Mouse (Mus musculus) yolk sac, embryonic 10.5 days (tissue): ENCODE data around the gene Med22.

Experiments used
- DNase-seq: peaks from one replicate; pipeline ENCODE4 v3.0.0-alpha.2; 2017; ENCODE audit warnings: low spot score

The Med22 gene

DNA sequence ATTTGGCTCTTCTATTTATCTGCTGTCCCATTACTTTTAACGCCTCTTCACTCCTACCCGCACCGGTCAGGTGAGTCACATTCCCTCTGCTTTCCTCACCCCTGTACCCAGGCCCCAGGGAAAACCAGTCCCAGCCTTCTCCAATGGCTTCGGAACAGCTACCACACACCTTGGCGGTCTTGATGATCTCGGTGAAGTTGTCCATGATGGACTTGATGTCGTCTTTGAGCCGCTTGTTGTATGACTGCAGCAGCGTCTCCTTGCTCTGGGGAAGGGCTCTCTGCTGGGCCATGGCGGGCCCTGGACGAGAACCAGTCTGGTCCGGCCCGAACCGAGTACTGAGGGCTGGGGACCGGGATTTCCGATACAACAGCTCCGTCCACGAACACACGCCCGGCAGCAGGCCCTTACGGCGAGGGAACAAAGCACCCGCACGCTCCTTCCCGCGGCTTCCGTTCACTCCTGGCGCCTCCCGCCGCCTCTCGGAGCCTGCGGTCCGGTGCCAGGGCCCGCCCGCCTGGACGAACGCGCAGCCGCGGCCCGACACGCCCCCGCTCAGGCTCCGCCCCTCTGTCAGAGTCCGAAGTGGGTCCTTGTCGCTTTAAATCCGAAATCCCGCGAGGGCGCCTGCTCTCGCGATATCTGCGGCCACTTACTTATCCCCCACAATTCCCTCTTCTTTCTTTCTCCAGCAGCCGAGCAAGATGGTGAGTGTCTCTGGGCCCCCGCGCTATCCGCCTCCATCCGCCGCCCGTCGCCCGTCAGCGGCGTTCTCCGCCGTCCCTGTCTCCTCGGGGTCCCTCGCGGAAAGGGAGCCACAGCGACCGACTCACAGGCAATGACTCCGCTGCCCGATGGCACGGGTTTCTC, at the start of gene Med22, which contains the start of gene Rpl7a:
Gene Med22 (minus strand): TSS at position 554 of the 870 bp plus-strand sequence.
Gene Rpl7a (plus strand): TSS at position 641 of the 870 bp plus-strand sequence.
- peak; percentile 98 for DNase-seq

DNA sequence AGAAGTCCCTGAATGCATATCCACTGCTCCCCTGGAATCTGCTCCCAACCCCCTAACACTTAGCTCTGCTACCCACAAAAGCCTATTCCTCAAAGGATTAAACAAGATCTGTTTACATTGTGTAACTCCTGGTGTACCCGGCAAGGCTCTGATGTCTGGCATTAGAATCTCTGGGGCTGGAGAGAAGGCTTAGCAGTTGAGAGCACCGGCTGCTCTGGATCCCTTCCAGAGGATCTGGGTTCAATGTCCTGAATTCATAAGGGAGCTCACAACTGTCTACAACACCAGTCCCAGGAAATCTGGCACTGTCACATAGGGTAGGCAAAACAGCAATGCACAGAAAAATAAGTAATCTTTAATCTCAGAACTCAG, 47.0 kb upstream of the Med22 start:
- no peak for DNase-seq

DNA sequence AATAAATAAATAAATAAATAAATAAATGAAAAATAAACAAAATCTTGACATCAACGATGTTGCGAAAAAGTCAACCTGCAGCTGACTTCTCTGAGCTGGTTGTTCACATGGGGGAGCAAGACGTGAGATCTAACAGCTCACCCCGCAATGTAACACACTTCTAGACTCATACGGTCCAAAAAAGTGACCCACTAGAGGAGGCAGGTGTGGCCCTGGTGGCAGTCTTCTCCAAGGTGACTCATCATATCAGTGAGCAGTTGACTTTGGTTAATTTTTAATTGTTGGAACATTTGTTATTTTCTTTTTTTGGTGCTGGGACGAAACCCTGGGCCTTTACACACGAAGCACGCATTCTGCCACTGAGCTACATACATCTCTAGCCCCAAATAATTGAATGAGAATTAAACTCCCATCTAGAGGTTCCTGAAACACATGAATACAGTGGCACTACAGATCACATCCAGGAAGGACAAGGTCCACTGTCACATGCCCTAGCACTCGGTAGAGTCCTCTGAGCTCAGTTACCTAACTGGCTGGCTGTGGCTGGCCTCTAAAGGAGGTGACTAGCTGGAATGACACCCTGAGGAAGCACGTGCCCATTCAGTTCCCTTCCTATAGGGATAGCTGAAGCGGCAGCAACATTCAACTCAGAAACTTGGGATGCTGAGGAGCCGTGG, 46.5 kb upstream of the Med22 start:
- DNase-seq: peak; percentile 84

DNA sequence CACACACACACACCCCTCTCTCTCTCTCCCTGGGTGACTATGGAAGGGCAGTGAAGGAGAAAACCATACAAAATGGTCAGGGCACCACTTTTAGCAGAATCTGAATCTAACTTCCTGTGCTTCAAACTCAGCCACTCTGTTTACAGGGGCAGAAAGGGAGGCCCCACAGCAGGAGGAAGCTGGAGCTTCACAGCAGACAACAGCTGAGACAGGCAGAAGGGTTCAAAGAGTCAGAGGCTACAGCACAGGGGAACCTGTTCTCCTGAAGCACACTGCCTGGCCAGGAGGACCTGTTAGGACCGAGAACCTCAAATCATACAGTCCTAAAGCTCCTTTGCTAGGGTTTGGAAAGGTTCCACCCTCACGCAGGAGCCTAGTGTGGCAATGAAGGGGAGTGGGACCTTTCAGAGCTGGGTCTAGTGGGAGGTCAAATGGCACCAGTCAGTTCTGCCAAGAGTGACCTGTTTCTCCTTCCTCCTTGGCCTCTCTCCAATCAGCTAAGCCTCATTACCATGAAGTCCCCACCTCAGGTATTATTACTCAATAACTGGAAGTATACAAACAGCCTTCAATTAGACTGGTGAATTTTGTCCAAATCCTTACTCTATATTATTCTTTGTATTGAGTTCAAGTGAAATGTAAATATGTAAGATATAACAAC, 44.4 kb upstream of the Med22 start:
- no peak for DNase-seq

DNA sequence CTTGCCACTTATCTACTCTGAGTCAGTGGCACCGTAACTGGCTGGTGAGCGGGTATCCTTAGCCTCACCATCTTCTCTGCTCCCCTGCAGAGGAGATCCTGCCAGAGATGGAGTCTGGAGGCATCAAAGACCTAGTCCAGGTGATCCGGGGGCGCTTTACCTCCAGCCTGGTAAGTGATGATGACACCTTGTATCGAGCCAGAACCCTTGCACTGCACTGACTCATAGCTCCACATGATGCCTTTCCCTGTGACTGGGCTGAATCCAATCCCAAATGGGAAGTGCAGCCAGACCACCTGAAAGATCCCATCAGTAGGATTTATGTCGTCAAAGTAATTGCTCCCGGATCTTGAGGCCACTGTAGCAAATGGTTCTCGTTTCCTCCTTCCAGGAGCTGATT, 42.4 kb upstream of the Med22 start:
- no peak for DNase-seq

DNA sequence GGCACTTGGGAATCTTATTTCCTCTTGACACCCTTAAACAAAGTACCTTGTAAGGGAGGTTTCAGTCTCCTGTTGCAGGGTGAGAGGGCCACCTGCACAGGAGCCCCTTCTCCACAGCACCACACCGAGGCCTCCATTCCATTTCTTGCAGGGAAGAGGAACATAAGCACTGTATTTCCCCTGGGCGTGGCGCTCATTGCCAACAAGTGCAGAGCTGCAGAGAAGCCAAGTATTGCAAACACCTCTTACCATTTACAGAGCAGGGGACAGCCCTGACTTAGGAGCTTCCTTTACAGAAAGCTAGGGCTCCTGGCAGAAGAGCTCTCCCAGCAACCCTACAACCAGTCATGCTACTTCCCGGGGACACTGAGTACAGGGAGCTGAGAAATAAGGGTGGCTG, 41.7 kb upstream of the Med22 start:
- no peak for DNase-seq

DNA sequence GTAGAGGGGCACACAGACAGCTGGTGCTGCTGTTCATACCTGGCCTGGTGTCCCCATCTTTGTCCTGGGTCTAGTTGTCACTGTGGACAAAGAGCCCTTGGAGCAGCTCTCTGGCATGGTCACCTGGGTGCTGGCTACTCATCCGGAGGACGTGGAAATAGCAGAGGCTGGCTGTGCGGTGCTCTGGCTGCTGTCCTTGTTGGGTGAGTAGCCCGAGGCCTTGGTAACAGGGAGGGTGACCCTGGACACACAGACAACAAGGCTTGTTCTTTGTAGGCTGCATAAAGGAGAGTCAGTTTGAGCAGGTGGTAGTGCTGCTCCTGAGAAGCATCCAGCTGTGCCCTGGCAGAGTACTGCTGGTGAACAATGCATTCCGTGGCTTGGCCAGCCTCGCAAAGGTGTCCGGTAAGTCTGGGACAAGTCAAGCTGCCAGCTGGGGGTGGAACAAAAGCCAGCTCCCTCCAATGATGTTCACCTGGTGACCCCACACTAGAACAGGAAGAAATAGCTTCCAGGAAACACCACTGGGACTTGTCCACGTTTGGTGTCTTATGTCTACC, 40.9 kb upstream of the Med22 start:
- DNase-seq: no peak

DNA sequence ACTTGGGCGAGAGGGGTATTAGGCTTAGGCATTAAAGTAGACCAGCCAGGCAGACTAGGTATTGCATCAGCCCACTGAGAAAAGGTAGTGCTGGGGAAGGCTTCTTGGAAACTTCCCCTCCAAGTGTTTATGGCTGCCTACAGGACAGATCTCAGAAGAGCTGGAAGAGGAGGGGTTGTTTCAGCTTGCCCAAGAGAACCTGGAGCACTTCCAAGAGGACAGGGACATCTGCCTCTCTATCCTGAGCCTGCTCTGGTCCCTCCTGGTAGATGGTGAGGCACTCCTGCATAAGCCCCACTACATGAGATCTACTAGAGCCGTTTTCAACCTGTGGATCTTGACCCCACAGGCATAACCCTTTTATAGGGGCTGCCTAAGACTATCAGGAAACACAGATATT, 39.9 kb upstream of the Med22 start:
- DNase-seq: no peak

DNA sequence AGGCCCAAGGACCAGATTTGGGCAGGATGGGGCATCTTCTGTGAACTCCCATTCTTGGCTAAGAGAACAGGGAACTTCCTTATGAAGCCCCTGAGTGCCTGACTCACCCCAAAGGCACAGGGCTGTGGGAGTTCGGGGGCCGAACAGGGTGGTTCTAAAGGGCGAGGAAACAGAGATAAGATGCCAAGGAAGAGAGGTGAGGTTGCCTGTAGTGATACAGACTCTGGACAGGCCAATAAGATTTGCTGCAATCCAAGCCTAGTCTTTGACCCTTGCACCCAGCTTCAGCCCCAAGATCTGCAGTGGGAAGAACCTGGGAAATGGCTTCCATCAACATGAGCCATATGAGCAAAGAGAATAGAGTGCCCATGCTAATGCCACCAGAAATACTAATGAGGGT, 32.8 kb upstream of the Med22 start:
- DNase-seq: no peak

DNA sequence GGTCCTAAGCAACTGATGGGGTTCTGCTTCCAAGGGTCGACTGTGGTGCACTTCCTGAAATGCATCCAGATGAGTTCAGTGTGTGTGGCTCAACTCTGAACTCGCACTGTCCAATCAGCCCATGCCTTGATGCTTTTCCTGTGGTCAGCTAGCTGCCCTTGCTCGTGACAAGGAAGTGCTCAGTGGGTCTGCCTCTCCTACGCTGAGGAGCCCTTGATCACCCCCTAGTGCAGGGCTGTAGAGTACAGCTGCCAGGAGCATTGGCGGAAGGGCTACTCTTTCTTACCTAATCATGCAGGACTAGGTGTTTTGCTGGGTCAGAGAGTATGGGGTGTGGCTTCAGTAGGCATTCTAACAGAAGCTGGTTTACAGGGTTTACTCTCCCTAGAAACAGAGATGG, 31.1 kb upstream of the Med22 start:
- DNase-seq: no peak

DNA sequence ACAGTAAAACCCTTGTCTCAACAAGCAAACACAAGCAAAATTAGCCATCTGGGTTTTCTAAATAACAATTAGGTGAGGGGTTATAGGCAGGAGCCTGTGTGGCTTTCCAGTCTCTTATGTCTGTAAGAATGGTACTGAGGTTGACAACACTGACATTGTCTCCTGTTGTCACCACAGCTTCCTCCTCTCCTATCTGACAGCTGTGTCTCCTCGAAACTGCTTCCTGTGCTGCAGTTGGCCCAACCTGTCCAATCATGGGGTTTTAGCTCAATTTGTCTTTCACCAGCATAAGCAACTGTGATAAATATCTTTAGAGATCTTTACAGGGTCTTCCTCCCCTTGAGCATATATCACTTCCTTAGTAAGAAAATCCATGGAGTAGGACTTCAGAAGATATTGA, 25.9 kb upstream of the Med22 start:
- no peak for DNase-seq

DNA sequence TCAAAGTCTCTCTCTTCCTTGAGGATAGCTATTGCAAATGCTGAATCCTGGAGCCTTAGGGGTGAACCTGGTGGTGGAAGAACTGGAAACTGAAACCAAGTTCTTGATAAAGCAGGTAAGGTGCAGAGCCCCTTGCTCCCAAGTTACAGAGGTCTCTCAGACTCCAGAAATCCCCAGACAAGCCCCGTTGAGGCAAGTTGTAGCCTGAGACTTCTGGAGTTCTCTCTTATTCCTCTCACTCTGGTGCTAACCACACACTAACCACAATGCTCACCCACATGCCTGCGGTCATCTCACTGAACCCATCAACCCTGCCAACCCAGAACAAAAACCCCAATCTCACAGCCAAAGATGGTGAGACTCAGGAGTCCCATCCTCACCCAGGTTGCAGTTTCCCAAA, 24.8 kb upstream of the Med22 start:
- DNase-seq: no peak

DNA sequence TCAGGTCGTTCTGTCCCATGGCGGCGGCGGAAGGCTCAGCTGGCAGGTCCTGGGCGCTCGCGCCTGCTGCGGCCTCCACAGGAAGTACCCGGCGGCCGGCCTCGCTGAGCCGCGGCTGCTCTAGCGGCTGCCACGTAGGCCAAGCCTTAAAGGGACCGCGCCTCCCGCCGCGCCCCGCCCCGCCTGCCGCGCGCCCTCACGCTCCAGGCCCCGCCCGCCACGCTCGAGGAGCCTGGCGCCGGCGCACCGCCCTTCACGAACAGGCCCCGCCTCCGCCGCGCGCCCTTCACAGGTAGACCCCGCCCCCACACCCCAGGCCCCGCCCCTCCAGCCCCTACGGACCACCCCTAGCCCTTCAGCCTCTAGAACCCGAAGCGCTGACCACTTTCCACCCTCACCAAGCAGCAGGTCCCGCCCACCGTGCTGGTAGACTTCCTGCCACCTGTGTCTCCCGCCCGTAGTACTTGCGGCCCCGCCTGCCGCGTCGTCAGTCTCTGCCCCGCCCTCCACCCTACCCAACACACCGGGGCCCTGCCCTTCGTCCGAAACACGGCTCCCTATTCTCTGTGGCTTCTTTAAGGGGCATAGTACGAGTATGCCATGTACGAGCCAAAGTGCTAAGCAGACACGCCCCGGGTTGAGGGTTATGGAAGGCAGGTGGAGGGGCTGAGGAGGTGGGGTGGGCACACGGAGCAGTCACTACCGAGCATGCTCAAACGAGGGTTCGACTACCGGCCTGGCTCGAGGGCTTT, 23.0 kb upstream of the Med22 start, which contains the start of the genes Surf4 and Stkld1:
Gene Surf4 (minus strand): TSS at position 625 of the 752 bp plus-strand sequence.
Gene Stkld1 (plus strand): TSS at position 744 of the 752 bp plus-strand sequence.
- DNase-seq: peak; percentile 98

DNA sequence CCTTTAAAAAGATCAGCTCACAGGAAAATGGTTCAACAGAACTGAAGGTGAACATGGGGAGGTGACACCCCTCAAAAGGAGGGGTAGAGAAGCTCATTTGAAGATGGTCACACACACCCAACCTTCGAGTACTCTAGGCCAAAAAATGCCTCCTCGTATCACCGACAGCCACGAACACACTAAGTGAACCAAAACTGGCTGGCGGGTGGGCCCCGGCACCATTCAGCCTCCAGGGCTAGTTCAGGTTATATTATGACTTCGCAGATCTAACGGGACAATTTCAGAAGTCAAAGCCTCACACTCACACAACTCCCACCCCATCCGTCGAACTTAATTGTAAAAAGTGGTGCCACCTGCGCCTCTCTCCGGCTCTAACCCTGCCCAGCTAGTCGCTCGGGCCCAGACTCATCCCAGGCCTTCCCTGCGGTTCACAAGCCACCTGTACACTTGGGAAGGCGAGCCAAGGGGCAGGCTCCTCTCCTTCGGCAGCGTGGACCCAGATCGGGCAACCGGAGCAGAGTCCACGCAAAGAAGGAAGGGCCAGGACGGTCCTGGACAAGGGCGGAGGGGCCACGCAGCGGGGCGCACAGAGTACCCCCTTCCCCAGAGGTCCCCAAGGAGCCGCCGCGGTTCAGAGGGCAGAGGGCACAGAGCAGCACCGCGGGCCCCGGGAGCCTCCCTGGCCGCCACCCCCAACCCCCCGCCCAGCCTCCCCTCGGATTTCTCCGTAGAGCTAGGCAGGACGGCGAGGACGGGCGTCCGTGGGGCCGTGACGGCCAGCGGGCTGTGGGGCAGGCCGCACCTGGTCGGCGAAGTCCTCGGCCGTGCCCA, 22.2 kb upstream of the Med22 start:
- no peak for DNase-seq

DNA sequence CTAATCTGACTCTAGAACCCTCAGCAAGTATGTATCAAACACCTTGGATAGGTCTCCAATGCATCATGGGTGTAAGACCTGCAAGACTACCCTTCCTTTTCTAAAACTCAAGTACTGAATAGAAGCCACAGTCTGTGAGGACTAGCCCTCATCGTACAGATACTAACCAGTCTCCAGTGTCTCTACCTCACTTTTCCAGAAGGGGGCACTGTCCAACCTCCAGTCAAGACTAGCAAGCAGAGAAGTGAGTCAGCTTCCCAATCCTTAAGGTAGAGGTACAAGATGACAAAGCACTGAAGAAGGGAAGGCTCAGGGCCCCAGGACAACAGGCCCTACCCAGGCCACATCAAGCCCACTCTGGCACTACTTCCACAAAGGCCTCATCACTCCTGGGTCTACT, 19.9 kb upstream of the Med22 start:
- peak; percentile 45 for DNase-seq

DNA sequence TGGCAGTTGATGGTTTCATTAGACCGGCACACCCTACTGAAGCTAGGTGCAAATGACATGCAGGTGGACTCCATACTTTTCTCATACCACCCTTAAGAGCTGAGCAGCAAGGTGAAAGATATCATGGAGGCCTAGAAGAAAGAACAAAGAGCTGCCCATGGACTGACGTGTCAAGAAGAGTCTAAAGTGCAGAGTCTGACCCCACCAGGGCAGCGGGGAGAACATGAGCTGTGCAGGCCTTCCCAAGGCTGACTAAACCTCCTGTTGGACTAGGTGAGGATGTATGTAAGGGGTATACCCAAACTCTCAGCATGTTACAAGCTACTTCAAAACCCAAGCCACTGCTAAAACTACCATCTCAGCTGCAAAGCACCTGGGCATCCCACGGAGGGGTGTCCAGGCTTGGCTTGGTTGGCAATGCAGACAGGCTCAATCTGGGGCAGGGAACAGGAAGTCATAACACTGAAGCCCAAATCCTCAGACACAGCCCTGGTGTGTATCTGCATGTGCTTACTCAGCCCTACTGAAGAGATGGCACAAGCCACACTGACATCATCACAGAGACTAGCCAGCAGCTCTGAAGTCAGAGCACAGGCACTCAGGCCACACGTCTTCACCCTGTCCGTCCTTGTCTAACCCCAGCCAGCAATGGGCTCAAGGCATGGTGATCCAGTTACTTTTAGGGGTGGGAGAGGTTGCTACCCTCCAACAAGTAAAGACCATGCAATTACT, 17.4 kb upstream of the Med22 start:
- no peak for DNase-seq

DNA sequence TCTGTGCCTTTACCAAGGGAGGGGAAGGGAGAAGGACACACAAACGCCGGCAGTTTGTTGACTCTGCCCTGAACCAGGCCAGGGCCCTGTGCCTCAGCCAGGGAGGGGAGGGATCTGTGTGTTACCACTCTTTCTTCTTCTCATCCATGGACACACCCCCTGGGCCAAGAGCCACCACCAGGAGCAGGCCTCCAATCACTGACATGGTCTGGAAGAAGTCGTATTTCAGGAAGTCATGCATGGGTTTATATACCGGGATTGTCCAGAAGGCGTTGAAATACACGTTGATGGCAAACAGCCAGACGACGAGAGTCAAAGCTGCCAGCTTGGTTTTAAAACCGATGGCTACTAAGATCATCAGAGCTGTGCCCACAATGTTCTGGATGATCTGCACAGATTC, 11.3 kb upstream of the Med22 start:
- no peak for DNase-seq

DNA sequence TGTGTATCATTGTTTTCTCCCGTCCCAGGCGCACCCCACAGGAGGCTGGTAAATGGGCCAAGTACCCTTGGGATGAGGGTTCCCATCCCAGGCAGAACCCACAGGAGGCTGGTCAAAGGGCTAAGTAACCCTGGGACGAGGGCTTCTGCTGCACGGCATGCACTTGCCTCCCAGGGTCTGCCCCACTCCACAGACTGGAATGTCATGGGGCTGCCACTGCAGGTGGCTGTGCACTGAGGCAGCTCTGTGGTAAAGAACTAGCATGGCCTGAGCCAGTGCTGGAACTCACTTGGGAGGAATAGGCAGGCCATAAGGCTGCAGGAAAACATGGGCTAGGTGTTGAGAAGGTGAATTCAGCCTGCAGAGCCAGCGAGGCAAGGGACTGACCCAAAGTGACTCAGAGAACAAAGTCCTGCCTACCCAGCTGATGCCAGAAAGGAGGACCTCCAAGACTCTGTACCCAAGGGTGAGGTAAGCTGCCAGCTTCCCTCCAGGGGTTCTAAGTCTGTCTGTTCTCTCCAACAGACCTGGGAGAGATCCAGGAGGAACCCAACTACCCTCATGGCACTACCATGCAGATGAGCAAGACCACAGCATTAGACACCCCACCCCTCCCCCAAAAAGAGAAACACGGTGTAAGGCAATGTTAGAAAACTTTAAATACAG, 9.8 kb upstream of the Med22 start:
- DNase-seq: no peak

DNA sequence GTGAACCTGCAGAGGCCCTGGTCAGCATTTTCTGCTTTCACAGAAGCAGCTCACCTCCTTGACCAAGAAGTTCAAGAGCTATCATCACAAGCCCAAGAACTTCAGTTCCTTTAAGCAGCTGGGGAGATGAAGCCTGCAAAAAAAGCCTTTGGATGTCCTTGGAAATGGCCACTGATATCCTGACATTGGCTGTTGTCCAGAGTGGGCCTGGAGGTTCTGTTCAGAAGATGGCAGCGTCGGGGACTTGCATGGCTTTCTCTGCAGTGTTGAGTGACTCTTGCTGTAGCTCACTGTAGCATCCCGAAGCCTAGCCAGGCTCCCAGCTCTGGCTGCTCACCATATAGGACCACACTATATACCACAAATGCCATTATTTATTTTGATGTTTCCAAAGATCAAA, 9.2 kb upstream of the Med22 start:
- DNase-seq: no peak

DNA sequence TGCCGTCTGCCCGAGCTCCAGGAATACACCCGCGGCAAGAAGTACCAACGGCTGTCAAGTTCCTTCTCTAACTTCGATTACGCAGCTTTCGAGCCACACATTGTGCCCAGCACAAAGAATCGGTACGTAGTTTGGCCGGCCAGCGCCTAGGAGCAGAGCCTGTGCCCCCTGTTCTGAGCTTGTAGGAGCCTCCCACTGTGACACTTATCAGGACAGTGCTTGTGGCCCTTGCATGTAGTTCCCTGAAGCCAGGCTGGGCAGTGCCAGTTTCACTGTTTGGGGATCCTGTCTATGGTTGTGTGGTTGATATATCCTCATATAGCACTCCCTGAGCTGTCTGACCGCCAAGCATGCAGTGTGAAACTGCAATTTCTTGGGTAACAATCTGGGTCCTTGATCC, 6.3 kb upstream of the Med22 start:
- DNase-seq: no peak
